Mouse (Mus musculus): Measurements from ENCODE around the gene Tlr6. TPM values are rescaled to one million over a fixed set of nuclear protein-coding genes. Genes with fewer than 3 reads are reported as not detected.
A peak's percentile ranks its signal among the peaks of the same experiment; 100 is the strongest.

Tlr6 gene
- 1.5 TPM in 2 replicates for polyA plus RNA-seq (2012; rRNA removed)

DNA sequence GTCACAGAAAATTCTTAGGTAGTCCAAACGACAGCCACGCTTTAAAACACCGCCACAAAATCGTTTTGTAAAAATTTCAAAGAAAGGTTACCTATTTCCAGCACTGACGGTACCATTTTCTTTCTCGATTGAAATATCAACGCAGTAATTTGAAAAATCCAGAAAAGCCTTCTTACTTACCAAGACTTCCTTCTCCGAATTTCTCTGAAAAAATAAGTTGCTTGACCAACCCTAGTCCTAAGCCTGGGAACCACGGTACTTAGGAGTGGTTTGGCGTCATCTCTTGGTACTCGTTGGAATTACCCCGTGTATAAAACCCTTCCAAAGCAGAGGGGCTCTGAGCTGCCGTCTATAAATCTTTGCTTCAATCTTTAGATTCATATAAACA lies at the start of gene Tlr6:
TSS of gene Tlr6 (minus strand) at position 255 of the 388 bp plus-strand sequence.
- H3K4me3 ChIP-seq (ENCODE audit: control insufficient read depth, insufficient read depth, low read length): peak within 1 kb of the TSS; percentile 55
- no peak for TF ChIP-seq POLR2A (IDR thresholded peaks at IDR 0.05; ENCODE audit: control insufficient read depth, extremely low read depth, insufficient read depth, low read length, poor library complexity)
- TF ChIP-seq CTCF (IDR thresholded peaks at IDR 0.05; ENCODE audit: borderline replicate concordance, control insufficient read depth, extremely low read depth, insufficient read depth, low read length, poor library complexity): no peak
- 5% methylated on average over 13 of the region's 13 CpGs for WGBS
- no peaks in the 10 kb centered on the region for H3K36me3 ChIP-seq (ENCODE audit: control insufficient read depth, insufficient read depth, low read length)
- DNase-seq: peak; percentile 66
- H3K4me1 ChIP-seq (replicated peaks; ENCODE audit: control insufficient read depth, insufficient read depth, low read length): peaks cover 13% of the 10 kb centered on the region
- H3K27ac ChIP-seq (ENCODE audit: control insufficient read depth, insufficient read depth, low read length): peak within 1 kb of the TSS; percentile 50
- H3K27me3 ChIP-seq (ENCODE audit: control insufficient read depth, insufficient read depth, low read length): no peaks in the 10 kb centered on the region

DNA sequence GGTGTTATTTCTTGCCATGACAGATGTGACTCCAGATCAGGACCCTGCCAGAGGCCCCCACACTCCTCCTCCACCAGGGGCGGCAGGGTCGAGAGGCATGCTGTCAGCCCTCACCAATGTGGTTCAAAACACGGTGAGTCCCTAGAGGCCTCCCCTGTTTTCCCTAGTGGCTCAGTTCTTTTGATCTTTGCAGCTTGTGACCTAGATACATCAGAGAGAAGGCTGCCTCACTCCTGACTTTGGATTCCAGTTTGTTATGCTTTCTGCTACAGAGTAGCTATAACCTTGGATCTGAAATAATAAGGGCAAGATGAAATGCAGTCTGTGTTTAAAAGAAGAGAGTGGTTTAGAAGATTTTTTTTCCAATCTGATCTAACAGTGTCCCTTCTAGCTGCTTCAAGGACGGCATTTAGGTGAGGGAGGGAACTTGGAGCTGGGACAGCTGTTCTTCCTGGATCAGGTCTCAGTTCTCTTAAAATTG lies 46.2 kb upstream of the Tlr6 start:
- 26% methylated on average over 4 of the region's 4 CpGs for WGBS
- TF ChIP-seq POLR2A (IDR thresholded peaks at IDR 0.05; ENCODE audit: control insufficient read depth, extremely low read depth, insufficient read depth, low read length, poor library complexity) (no peak), CTCF (IDR thresholded peaks at IDR 0.05; ENCODE audit: borderline replicate concordance, control insufficient read depth, extremely low read depth, insufficient read depth, low read length, poor library complexity) (0 out of 2 replicates have a peak, but pooled peaks have one; percentile 20)

DNA sequence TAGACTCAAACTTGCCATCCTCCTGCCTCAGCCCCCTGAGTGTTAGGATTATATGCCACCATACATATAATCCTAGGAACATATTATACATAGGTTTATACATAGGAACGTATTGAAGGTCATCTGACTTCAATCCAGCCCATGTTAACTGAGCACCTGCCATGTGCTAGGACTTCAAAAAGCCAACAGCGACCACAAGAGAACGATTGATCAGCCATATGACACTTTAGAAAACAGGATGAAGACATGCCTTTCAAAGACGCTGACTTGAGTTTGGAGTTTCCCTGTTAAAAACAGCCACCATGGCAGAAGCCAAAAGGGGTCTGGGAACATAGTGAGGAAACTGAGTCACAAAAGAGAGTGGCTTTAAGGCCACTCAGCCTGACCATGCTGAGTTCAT lies 45.4 kb upstream of the Tlr6 start:
- Histone ChIP-seq H3K36me3 (ENCODE audit: control insufficient read depth, insufficient read depth, low read length) (no peaks in the 10 kb centered on the region), H3K27ac (ENCODE audit: control insufficient read depth, insufficient read depth, low read length) (peak overlapping the region; percentile 36; the same call in 1 of the 2 replicates), H3K4me1 (replicated peaks; ENCODE audit: control insufficient read depth, insufficient read depth, low read length) (peaks cover 19% of the 10 kb centered on the region), H3K4me3 (ENCODE audit: control insufficient read depth, insufficient read depth, low read length) (no peak overlapping the region), H3K27me3 (ENCODE audit: control insufficient read depth, insufficient read depth, low read length) (no peaks in the 10 kb centered on the region)
- no peak for DNase-seq
- WGBS: 39% methylated on average over 4 of the region's 4 CpGs
- no peak for TF ChIP-seq CTCF (IDR thresholded peaks at IDR 0.05; ENCODE audit: borderline replicate concordance, control insufficient read depth, extremely low read depth, insufficient read depth, low read length, poor library complexity)
- TF ChIP-seq POLR2A (IDR thresholded peaks at IDR 0.05; ENCODE audit: control insufficient read depth, extremely low read depth, insufficient read depth, low read length, poor library complexity): no peak

More for the DNA sequence above, 46.2 kb upstream of the Tlr6 start:
- peak; percentile 38 for DNase-seq
- Histone ChIP-seq H3K4me1 (replicated peaks; ENCODE audit: control insufficient read depth, insufficient read depth, low read length) (peaks cover 19% of the 10 kb centered on the region), H3K36me3 (ENCODE audit: control insufficient read depth, insufficient read depth, low read length) (no peaks in the 10 kb centered on the region), H3K27me3 (ENCODE audit: control insufficient read depth, insufficient read depth, low read length) (no peaks in the 10 kb centered on the region), H3K27ac (ENCODE audit: control insufficient read depth, insufficient read depth, low read length) (peak overlapping the region; percentile 36; the same call in 1 of the 2 replicates), H3K4me3 (ENCODE audit: control insufficient read depth, insufficient read depth, low read length) (no peak overlapping the region)

DNA sequence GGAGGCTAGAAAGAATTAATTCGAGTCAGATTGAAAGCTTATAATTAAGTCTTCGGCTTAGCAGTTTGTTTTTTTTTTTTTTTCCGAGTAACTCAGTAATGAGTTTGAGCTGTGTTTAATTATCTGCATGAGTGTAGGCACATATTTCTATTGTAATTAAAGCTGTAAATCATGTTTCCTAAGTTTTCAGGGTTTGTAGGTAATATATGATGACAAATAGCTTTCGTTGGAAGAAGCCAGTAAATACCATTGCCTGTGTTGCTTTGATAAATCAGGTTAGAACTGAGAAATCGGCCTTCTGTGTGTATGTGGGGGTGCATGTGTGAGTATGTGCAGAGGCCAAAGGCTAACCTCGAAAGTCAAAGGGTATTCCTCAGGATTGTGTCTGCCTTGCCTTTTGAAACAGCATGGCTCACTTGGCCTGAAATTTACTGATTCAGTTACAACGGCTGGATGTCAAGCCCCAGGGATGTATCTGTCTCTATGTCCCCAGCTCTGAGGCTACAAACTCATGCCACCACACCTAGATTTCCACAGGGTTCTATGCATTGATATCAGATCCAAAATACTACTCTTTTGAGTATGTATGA lies 44.1 kb upstream of the Tlr6 start:
- 95% methylated on average over 7 of the region's 7 CpGs for WGBS
- no peak overlapping the region for H3K4me3 ChIP-seq (ENCODE audit: control insufficient read depth, insufficient read depth, low read length)
- TF ChIP-seq CTCF (IDR thresholded peaks at IDR 0.05; ENCODE audit: borderline replicate concordance, control insufficient read depth, extremely low read depth, insufficient read depth, low read length, poor library complexity) (no peak), POLR2A (IDR thresholded peaks at IDR 0.05; ENCODE audit: control insufficient read depth, extremely low read depth, insufficient read depth, low read length, poor library complexity) (no peak)
- no peak overlapping the region for H3K27ac ChIP-seq (ENCODE audit: control insufficient read depth, insufficient read depth, low read length)
- H3K36me3 ChIP-seq (ENCODE audit: control insufficient read depth, insufficient read depth, low read length): no peaks in the 10 kb centered on the region
- H3K27me3 ChIP-seq (ENCODE audit: control insufficient read depth, insufficient read depth, low read length): no peaks in the 10 kb centered on the region
- H3K4me1 ChIP-seq (replicated peaks; ENCODE audit: control insufficient read depth, insufficient read depth, low read length): peaks cover 19% of the 10 kb centered on the region
- no peak for DNase-seq

DNA sequence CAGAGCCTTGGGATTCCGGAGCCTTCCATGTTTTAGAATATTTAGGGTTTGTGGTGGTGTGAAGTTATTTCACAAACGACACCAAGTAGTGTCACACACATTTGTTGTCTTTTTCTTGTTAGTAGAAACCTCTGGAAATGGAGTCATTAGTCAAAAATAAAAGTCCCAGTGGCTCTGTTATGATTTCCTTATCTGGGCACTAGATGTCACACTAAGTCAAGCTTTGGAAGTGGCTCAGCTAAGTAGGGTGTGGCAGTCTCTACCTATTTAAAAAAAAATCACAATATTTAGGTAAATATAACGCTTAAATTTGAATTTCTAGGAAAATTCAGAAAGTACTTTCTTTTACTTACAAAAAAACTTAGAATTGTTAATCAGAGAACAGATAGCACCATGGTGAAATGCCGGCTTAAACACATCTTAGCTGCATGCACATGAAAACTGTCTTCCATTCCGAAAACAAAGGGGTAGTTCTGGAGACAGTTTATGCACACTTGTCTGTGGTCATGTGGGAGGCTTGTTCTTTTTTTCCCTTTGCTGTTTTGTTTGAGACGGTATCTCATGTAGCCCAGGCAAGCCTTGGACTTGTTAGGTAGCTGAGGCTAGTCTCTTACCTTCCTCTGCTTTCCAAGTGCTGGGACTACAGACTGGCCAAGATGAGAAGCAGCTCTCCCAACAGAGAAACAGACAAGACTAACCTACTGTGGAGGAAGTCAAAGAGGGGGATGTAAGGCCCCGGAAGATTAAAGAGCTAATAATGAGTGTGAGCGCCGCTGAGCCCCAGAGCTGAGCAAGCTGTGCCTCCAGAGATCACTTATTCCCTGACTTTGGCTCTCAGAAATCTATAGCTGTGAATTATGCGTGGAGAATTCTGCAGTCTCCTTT lies 43.3 kb upstream of the Tlr6 start:
- Histone ChIP-seq H3K27me3 (ENCODE audit: control insufficient read depth, insufficient read depth, low read length) (no peaks in the 10 kb centered on the region), H3K27ac (ENCODE audit: control insufficient read depth, insufficient read depth, low read length) (no peak overlapping the region), H3K4me3 (ENCODE audit: control insufficient read depth, insufficient read depth, low read length) (no peak overlapping the region), H3K36me3 (ENCODE audit: control insufficient read depth, insufficient read depth, low read length) (no peaks in the 10 kb centered on the region), H3K4me1 (replicated peaks; ENCODE audit: control insufficient read depth, insufficient read depth, low read length) (peaks cover 19% of the 10 kb centered on the region)
- no peak for TF ChIP-seq CTCF (IDR thresholded peaks at IDR 0.05; ENCODE audit: borderline replicate concordance, control insufficient read depth, extremely low read depth, insufficient read depth, low read length, poor library complexity)
- no peak for TF ChIP-seq POLR2A (IDR thresholded peaks at IDR 0.05; ENCODE audit: control insufficient read depth, extremely low read depth, insufficient read depth, low read length, poor library complexity)
- 77% methylated on average over 10 of the region's 10 CpGs for WGBS
- peak; percentile 6 for DNase-seq

DNA sequence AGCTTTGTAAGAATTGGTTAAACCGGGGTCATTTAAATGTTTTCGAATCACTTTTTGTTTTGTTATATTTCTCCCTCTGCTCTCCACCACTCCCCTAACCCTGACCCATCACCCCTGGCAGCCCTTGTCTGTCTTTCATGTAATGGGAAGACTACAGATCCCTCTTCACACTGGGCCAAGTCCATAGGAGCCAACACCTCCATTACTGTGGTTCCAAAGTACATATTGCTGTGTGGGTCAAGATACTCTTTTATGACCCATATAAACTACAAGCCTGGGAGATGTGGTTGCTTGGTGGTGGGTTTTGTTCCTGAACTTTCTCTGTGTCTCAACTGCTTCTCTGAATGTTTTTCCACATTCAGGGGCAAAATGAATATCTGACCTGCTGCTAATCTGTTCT lies 35.5 kb upstream of the Tlr6 start:
- H3K4me3 ChIP-seq (ENCODE audit: control insufficient read depth, insufficient read depth, low read length): no peak overlapping the region
- TF ChIP-seq POLR2A (IDR thresholded peaks at IDR 0.05; ENCODE audit: control insufficient read depth, extremely low read depth, insufficient read depth, low read length, poor library complexity): no peak
- no peak for TF ChIP-seq CTCF (IDR thresholded peaks at IDR 0.05; ENCODE audit: borderline replicate concordance, control insufficient read depth, extremely low read depth, insufficient read depth, low read length, poor library complexity)
- no peaks in the 10 kb centered on the region for H3K36me3 ChIP-seq (ENCODE audit: control insufficient read depth, insufficient read depth, low read length)
- no peaks in the 10 kb centered on the region for H3K27me3 ChIP-seq (ENCODE audit: control insufficient read depth, insufficient read depth, low read length)
- DNase-seq: no peak
- no peak overlapping the region for H3K27ac ChIP-seq (ENCODE audit: control insufficient read depth, insufficient read depth, low read length)
- no peaks in the 10 kb centered on the region for H3K4me1 ChIP-seq (replicated peaks; ENCODE audit: control insufficient read depth, insufficient read depth, low read length)
- WGBS: 100% methylated on average over 2 of the region's 2 CpGs

All from thymus, adult 2 months (tissue).